Mouse (Mus musculus) cerebellum, adult 2 months (tissue): ENCODE results near the gene Tgoln1.

ENCODE experiments used
- CTCF ChIP-seq: fragments of 200-500 bp; IDR thresholded peaks from 2 replicates; pipeline ENCODE4 v1.5.1; 2011; ENCODE audit warnings: low read depth, mild to moderate bottlenecking, control low read depth, low read length, moderate library complexity, borderline replicate concordance; ENCODE audit not compliant: insufficient read depth
- POLR2A ChIP-seq: fragments of 200-500 bp; IDR thresholded peaks from 2 replicates; pipeline ENCODE4 v1.6.1; 2011; ENCODE audit warnings: low read length, control low read depth, borderline replicate concordance; ENCODE audit not compliant: insufficient read depth

DNA sequence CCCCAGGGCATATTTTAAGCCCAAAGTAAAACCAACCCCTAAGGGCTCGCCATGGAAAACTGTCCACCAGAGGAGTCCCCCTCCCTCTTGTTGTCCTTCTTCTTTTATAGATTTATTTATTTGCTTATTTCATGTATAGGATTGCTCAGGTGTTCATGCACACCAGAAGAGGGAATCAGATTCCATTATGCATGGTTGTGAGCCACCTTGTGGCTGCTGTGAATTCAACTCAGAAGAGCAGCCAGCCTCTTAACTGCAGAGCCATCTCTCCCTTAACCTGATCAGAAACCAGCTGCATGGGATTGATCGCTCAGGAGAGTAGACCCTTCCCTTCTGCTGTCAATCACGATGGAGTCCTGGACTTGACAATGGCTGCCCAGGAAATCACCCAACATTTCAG lies 20.1 kb upstream of the Tgoln1 start:
- no peak for TF ChIP-seq CTCF
- no peak for TF ChIP-seq POLR2A
